Mouse (Mus musculus) kidney, adult 2 months (tissue): ENCODE results near the gene Hsf4.

Experiments
- CTCF ChIP-seq: fragments of 200-500 bp; conservative IDR thresholded peaks from 2 replicates; pipeline ENCODE4 v1.5.1; 2011; ENCODE audit warnings: low read depth, mild to moderate bottlenecking, control low read depth, low read length, moderate library complexity, mixed read lengths; ENCODE audit not compliant: insufficient read depth, insufficient read length
- POLR2A ChIP-seq: fragments of 200-500 bp; IDR thresholded peaks from one replicate; pipeline ENCODE4 v1.6.1; 2011; ENCODE audit warnings: low read depth, low read length, control low read depth

DNA sequence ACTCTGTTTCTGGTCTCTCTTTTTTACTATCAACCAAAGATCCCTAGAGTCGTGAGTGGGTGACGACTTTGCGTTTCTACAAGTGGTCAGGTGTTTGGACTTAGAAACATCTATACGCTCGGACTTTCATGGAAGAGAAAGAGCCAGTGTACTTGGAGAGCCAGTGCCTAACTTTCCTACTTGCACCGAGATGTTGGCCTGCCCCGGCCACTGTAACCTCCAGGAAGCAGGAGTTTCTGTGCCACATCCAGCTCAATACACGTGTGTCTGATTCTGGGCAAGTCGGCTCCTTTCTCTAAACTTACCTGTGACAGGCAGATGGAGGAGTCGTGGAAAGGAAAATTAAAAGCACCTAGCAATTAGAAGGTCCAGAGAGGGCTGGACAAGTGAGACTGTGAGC lies 6.2 kb downstream of the Hsf4 start, which contains the start of gene Nol3:
- TF ChIP-seq CTCF = no peak
- TF ChIP-seq POLR2A = no peak
